Mouse (Mus musculus) cortical plate, adult 2 months (tissue): ENCODE measurements around the gene Slc25a54.

ENCODE experiments used
- CTCF ChIP-seq: fragments of 200-500 bp; IDR thresholded peaks from 2 replicates; pipeline ENCODE4 v1.5.1; 2011; ENCODE audit warnings: mild to moderate bottlenecking, control low read depth, low read length; ENCODE audit not compliant: insufficient read depth; ENCODE audit errors: extremely low read depth
- POLR2A ChIP-seq: fragments of 200-500 bp; IDR thresholded peaks from 2 replicates; pipeline ENCODE4 v1.6.1; 2011; ENCODE audit warnings: mild to moderate bottlenecking, low read length, control low read depth; ENCODE audit not compliant: insufficient read depth; ENCODE audit errors: extremely low read depth

GRCm38 (mm10) chr3:109062989-109063388 lies 17.3 kb upstream of the Slc25a54 start:
- no peak for TF ChIP-seq POLR2A
- TF ChIP-seq CTCF, result peak; percentile 60; the same call in 1 of the 2 replicates
